Mouse (Mus musculus): ENCODE measurements around the gene F2rl1.

The F2rl1 gene

GRCm38 (mm10) chr13:95524674-95525491, at the start of gene F2rl1:
Gene F2rl1, minus strand, starts transcription at chr13:95525227.
- peak; percentile 49 for DNase-seq (ENCODE audit: low spot score)

- DNase-seq (ENCODE audit: low spot score), result no peak
Observed at GRCm38 (mm10) chr13:95570877-95571276, 45.9 kb upstream of the F2rl1 start.

- no peak for DNase-seq (ENCODE audit: low spot score)
Observed at GRCm38 (mm10) chr13:95569326-95569725, 44.3 kb upstream of the F2rl1 start.

GRCm38 (mm10) chr13:95568336-95568735, 43.3 kb upstream of the F2rl1 start:
- no peak for DNase-seq (ENCODE audit: low spot score)

GRCm38 (mm10) chr13:95566841-95567551, 42.0 kb upstream of the F2rl1 start:
- DNase-seq (ENCODE audit: low spot score), result peak; percentile 34

GRCm38 (mm10) chr13:95563693-95564092, 38.7 kb upstream of the F2rl1 start:
- DNase-seq (ENCODE audit: low spot score), result peak; percentile 78

- no peak for DNase-seq (ENCODE audit: low spot score)
Observed at GRCm38 (mm10) chr13:95563066-95563610, 38.1 kb upstream of the F2rl1 start.

GRCm38 (mm10) chr13:95557326-95557725, 32.3 kb upstream of the F2rl1 start:
- DNase-seq (ENCODE audit: low spot score), result no peak

GRCm38 (mm10) chr13:95553885-95554492, 29.0 kb upstream of the F2rl1 start:
- DNase-seq (ENCODE audit: low spot score), result no peak

GRCm38 (mm10) chr13:95550636-95551370, 25.8 kb upstream of the F2rl1 start:
- DNase-seq (ENCODE audit: low spot score), result no peak

- no peak for DNase-seq (ENCODE audit: low spot score)
Observed at GRCm38 (mm10) chr13:95549421-95549820, 24.4 kb upstream of the F2rl1 start.

GRCm38 (mm10) chr13:95548856-95549255, 23.8 kb upstream of the F2rl1 start:
- DNase-seq (ENCODE audit: low spot score), result no peak

GRCm38 (mm10) chr13:95548291-95548789, 23.3 kb upstream of the F2rl1 start:
- DNase-seq (ENCODE audit: low spot score), result no peak

GRCm38 (mm10) chr13:95547090-95547611, 22.1 kb upstream of the F2rl1 start:
- no peak for DNase-seq (ENCODE audit: low spot score)

- no peak for DNase-seq (ENCODE audit: low spot score)
Observed at GRCm38 (mm10) chr13:95546251-95546650, 21.2 kb upstream of the F2rl1 start.

GRCm38 (mm10) chr13:95545729-95546186, 20.7 kb upstream of the F2rl1 start:
- DNase-seq (ENCODE audit: low spot score), result no peak

GRCm38 (mm10) chr13:95538021-95538420, 13.0 kb upstream of the F2rl1 start:
- DNase-seq (ENCODE audit: low spot score), result no peak

GRCm38 (mm10) chr13:95536117-95536493, 11.1 kb upstream of the F2rl1 start:
- DNase-seq (ENCODE audit: low spot score), result no peak

GRCm38 (mm10) chr13:95535461-95536116, 10.6 kb upstream of the F2rl1 start:
- no peak for DNase-seq (ENCODE audit: low spot score)

- no peak for DNase-seq (ENCODE audit: low spot score)
Observed at GRCm38 (mm10) chr13:95535026-95535425, 10.0 kb upstream of the F2rl1 start.

GRCm38 (mm10) chr13:95534131-95534561, 9.1 kb upstream of the F2rl1 start:
- no peak for DNase-seq (ENCODE audit: low spot score)

Measured in T-cell, adult 2 months (primary cell).